Mouse (Mus musculus) spleen, postnatal 0 days (tissue): ENCODE results near the gene Clip1. TPM values are rescaled to one million over a fixed set of nuclear protein-coding genes. Genes with fewer than 3 reads are reported as not detected.

ENCODE experiments used
- polyA plus RNA-seq: library from polyadenylated mRNA; unstranded; fragments of >200 nt; fragmentation: Nextera tagmentation; extraction: Ambion mirVana; gene quantifications from 2 replicates; pipeline ENCODE4 v1.2.1, GENCODE M21; 2015

Clip1 gene
- polyA plus RNA-seq: 19.6 and 21.0 TPM in 2 replicates

DNA sequence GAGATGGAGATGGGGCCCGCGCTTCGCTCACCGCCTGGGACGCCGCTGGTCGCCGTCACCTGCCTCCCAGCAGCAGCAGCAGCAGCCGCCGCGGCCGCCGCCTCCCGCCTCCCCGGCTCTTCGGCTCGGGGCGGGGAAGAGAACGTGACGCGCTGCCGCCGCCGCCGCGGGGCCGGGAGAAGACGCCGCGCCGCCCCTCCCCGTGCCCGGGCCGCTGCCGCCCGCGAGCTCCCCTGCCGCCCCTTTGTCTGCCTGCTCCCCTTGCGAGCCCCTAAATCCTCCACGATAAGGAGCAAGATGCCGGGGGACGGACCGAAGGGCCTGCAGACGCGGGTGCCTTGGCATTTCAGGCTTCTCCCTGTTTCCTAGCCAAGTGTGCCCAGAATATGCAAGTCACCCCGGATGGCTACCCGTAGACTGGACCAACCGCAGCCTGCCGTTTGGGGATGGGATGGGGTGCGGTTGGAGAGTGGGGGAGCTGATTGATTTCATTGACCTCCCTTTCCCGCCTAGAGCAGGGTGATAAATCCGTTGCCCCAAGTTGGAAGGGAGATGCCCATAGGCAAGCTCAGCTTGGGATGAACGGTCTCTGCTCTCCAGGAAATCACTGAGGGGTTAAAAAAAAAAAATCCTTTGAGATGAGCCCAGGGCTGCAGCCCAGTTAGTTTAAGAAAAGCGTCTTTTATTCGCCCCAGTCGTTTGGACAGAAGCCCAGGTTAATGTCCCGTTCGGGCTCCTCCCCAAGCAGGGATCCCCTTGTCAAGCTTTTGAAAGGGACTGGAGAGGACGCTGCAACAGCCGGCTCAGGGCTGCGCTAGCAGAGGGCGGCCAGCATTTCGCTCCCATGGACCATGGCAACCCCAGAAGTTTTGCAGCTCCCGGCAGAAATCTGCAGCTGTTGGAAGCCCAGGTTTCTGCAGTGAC is at the start of gene Clip1:
Clip1 (minus strand) TSS at position 398 of the 924 bp plus-strand sequence.

DNA sequence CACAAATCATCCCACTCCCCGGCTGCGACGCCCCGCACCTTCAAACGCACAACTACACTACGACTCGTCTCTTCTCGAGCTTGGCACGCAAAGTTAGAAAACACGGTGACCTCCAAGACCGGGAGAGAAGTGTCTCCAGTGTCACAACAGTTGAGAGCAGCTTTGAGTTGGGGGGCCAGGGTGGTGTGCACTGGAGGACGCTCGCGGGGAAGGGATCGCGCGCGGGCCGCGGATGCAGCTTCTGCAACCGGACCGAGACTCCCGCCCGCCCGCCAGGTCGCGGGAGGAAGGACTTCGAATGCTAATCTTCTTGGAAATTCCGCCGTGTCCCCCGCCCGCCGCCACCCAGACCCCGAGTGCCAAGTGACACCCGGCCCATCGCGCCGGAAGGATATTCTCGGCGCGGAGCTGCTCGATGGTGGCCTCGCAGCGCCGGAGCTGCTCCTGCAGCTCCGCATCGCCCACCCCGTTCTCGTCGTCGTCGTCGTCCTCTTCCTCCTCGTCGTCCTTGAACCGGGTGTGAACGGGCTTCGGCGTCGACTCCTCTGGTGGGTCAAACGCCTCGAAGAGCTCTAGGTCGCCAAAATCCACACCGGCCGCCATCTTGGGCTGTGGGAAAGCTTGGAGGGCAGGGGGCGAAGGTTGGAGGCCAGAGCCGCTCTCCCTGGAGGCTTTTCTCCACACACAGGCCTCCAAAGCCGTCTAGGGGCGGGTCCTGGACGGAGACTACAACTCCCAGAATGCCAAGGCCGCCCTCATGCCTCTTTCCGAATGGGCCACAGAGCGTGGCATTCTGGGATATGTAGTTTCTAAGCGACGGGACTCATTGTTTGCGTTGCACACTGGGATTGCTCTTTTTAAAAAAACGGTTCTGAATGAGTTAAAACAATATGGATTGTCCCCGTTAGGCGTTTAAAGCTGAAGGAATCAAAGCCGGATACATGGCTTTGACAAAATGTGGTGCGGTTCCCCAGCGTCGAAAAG is 36.2 kb upstream of the Clip1 start, which contains the start of gene Zcchc8:
Zcchc8 (minus strand) TSS at position 773 of the 984 bp plus-strand sequence.

GRCm38 (mm10) chr5:123572357-123573186 is 111.8 kb downstream of the Clip1 start, which contains the start of gene Vps33a:
TSS of gene Vps33a (minus strand) at chr5:123573038.

Other genes with a start within 250 kb of the Clip1 start
- not detected in 2 replicates for gene Lrrc43, start 195.3 kb downstream of the Clip1 start, polyA plus RNA-seq
- gene Il31, start 195.1 kb downstream of the Clip1 start, polyA plus RNA-seq: not detected in 2 replicates
- gene B3gnt4, start 174.2 kb downstream of the Clip1 start, polyA plus RNA-seq: 0.12 TPM in 1 of 2 replicates, not detected in the other
- gene Diablo, start 160.4 kb downstream of the Clip1 start, polyA plus RNA-seq: 70.7 and 72.1 TPM in 2 replicates
- 0.25 and 0.36 TPM in 2 replicates for gene Gm49027, start 159.1 kb downstream of the Clip1 start, polyA plus RNA-seq
- gene Vps33a, start 111.6 kb downstream of the Clip1 start, polyA plus RNA-seq: 16.1 and 17.2 TPM in 2 replicates
- 47.6 and 49.0 TPM in 2 replicates for gene Zcchc8, start 36.5 kb upstream of the Clip1 start, polyA plus RNA-seq
- gene Rsrc2, start 64.8 kb upstream of the Clip1 start, polyA plus RNA-seq: 69.5 and 70.0 TPM in 2 replicates
- gene Kntc1, start 65.1 kb upstream of the Clip1 start, polyA plus RNA-seq: 28.1 and 31.0 TPM in 2 replicates
- 1.2 and 2.4 TPM in 2 replicates for gene Hcar2, start 180.9 kb upstream of the Clip1 start, polyA plus RNA-seq
- 1.4 and 1.8 TPM in 2 replicates for gene Hcar1, start 195.4 kb upstream of the Clip1 start, polyA plus RNA-seq
- gene Denr, start 222.6 kb upstream of the Clip1 start, polyA plus RNA-seq: 77.7 and 93.2 TPM in 2 replicates
- 2.4 and 3.9 TPM in 2 replicates for gene Gm43518, start 242.8 kb upstream of the Clip1 start, polyA plus RNA-seq
- 3.3 and 4.4 TPM in 2 replicates for gene Ccdc62, start 246.1 kb upstream of the Clip1 start, polyA plus RNA-seq